ENCODE assay signal across 9 mouse cellular contexts in the genomic region with DNA sequence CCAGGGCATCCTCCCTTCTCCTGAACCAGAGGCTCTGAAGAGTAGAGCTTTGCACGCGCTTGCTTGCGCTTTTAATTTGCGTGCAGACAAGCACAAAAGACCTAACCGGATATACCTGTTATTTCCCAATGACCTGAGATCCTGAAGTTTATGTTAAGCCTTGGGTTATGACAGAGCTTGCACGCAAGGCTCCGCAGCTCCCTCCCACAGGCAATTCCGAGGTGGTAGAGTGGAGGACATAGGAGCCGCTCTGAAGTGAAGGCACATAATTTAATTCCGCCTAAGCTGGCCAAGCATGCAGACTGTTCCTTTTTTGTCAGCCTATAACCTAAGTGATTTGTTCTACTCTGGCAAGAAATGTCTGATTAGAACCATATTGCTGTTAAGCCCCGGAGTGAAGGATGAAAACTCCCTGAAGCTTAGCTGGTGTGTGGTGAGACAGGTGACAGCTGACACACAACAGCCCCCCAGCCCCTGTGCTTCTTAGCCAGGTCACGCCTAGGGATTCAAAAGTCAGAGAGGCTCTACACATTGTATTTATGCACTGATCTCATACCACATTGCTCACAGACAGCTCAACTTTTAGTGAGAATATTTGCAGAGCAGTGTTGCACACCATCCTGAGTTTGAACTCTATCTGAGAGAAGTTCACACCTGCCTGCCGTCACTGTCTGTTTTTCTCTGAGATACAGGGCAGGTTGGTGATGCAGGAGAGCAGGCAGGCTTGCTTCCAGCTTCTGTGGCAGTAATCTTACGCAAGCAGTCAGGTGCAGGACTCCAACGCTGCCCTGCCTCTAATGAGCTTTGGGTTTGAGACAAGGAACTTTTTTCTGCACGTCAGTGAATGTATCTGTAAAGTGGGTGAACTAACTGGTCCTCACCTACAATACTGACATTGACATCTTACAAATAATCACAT. TPM values are rescaled to one million over a fixed set of nuclear protein-coding genes. Genes with fewer than 3 reads are reported as not detected.
DNase-seq lines count a peak whose midpoint lies in the region; ATAC-seq and TF ChIP-seq lines count a peak whose summit lies in the region.
"Had no signal": no experiment of that assay in that cellular context is flagged by ENCODE, and none has a peak within 500 bp of the region (broad histone marks: within the 10 kb centered on the region; RNA-seq: fewer than 3 reads in every experiment).

No protein-coding gene starts in this region.

- 51% methylated on average over 16 of the region's 16 CpGs for WGBS in hindbrain, embryonic 12.5 days
- 46% methylated on average over 16 of the region's 16 CpGs for WGBS in hindbrain, embryonic 10.5 days
- 11% methylated on average over 16 of the region's 16 CpGs for WGBS in limb, embryonic 10.5 days
- 53% methylated on average over 16 of the region's 16 CpGs for WGBS in neural tube, embryonic 12.5 days

- no peak overlapping the region for H3K9ac ChIP-seq in hindbrain, embryonic 12.5 days
- H3K9ac ChIP-seq in neural tube, embryonic 12.5 days: no peak overlapping the region

- peaks cover 13% of the 10 kb centered on the region; the same call in 1 of the 2 replicates for H3K4me1 ChIP-seq in hindbrain, embryonic 12.5 days
- H3K4me1 ChIP-seq in hindbrain, embryonic 10.5 days (replicated peaks): peaks cover 24% of the 10 kb centered on the region
- peaks cover 7% of the 10 kb centered on the region for H3K4me1 ChIP-seq in embryonic fibroblast, embryonic 13.5 days (ENCODE audit: control insufficient read depth, insufficient read depth, low read length)
- peaks cover 66% of the 10 kb centered on the region for H3K4me1 ChIP-seq in limb, embryonic 10.5 days
- no peaks in the 10 kb centered on the region for H3K4me1 ChIP-seq in neural tube, embryonic 12.5 days

- H3K27me3 ChIP-seq in hindbrain, embryonic 12.5 days: peaks cover 9% of the 10 kb centered on the region; the same call in 1 of the 2 replicates
- peaks cover 27% of the 10 kb centered on the region for H3K27me3 ChIP-seq in hindbrain, embryonic 10.5 days (ENCODE audit: insufficient read depth, poor library complexity, severe bottlenecking)
- peaks cover 11% of the 10 kb centered on the region; the same call in 1 of the 2 replicates for H3K27me3 ChIP-seq in limb, embryonic 10.5 days (ENCODE audit: low read depth, poor library complexity, severe bottlenecking)
- 0 out of 2 replicates have a peak, but pooled peaks cover 4% of the 10 kb centered on the region for H3K27me3 ChIP-seq in neural tube, embryonic 12.5 days (replicated peaks)

- DNase-seq in hindbrain, embryonic 10.5 days (ENCODE audit: low spot score): no peak
- peak; percentile 78 for DNase-seq in limb, embryonic 10.5 days (ENCODE audit: low spot score)
- DNase-seq in right cerebral cortex, adult 2 months (ENCODE audit: low spot score in 2 of 2): no peak
- DNase-seq in cerebellum, postnatal 36 days: no peak
- no peak for DNase-seq in natural killer cell, adult 2 months (ENCODE audit: low spot score in 2 of 2)
- DNase-seq: adrenal gland, postnatal 10 days had no signal

- H3K4me3 ChIP-seq in hindbrain, embryonic 12.5 days: no peak overlapping the region
- no peak overlapping the region for H3K4me3 ChIP-seq in hindbrain, embryonic 10.5 days
- H3K4me3 ChIP-seq in embryonic fibroblast, embryonic 13.5 days (ENCODE audit: insufficient read depth, low read length): no peak overlapping the region
- H3K4me3 ChIP-seq in limb, embryonic 10.5 days: peak overlapping the region; percentile 39
- H3K4me3 ChIP-seq in neural tube, embryonic 12.5 days: no peak overlapping the region

- TF ChIP-seq POLR2A in embryonic fibroblast, embryonic 13.5 days (IDR thresholded peaks at IDR 0.05; ENCODE audit: low read depth, low read length): no peak; the same call in 1 of the 2 replicates

- no peak overlapping the region for H3K27ac ChIP-seq in hindbrain, embryonic 12.5 days
- H3K27ac ChIP-seq in hindbrain, embryonic 10.5 days: no peak overlapping the region
- peak overlapping the region; percentile 70 for H3K27ac ChIP-seq in embryonic fibroblast, embryonic 13.5 days (ENCODE audit: insufficient read depth, low read length)
- H3K27ac ChIP-seq in limb, embryonic 10.5 days: peak overlapping the region; percentile 75
- H3K27ac ChIP-seq in neural tube, embryonic 12.5 days: no peak overlapping the region

- H3K9me3 ChIP-seq in hindbrain, embryonic 12.5 days (replicated peaks): no peaks in the 10 kb centered on the region
- no peaks in the 10 kb centered on the region for H3K9me3 ChIP-seq in hindbrain, embryonic 10.5 days
- H3K9me3 ChIP-seq in limb, embryonic 10.5 days (replicated peaks): no peaks in the 10 kb centered on the region
- no peaks in the 10 kb centered on the region for H3K9me3 ChIP-seq in neural tube, embryonic 12.5 days

- ATAC-seq in hindbrain, embryonic 12.5 days (ENCODE audit: low FRiP score): no peak
- no peak for ATAC-seq in neural tube, embryonic 12.5 days (ENCODE audit: low FRiP score, low read depth)

- H3K4me2 ChIP-seq in hindbrain, embryonic 12.5 days (replicated peaks): peak overlapping the region; percentile 34
- 0 out of 2 replicates have a peak overlapping the region, but pooled peaks have one; percentile 23 for H3K4me2 ChIP-seq in neural tube, embryonic 12.5 days (replicated peaks)

- H3K36me3 ChIP-seq in hindbrain, embryonic 12.5 days: no peaks in the 10 kb centered on the region
- H3K36me3 ChIP-seq in hindbrain, embryonic 10.5 days: no peaks in the 10 kb centered on the region
- H3K36me3 ChIP-seq in limb, embryonic 10.5 days: no peaks in the 10 kb centered on the region
- H3K36me3 ChIP-seq in neural tube, embryonic 12.5 days: no peaks in the 10 kb centered on the region

- TF ChIP-seq CTCF in embryonic fibroblast, embryonic 13.5 days (IDR thresholded peaks at IDR 0.05; ENCODE audit: borderline replicate concordance, insufficient read depth, low read length): no peak

RNA-seq across cellular contexts. Expression of gene Cyp1b1, which starts 14.0 kb away (rescaled TPM):
- 7.6 and 9.1 TPM in 2 replicates for polyA plus RNA-seq in hindbrain, embryonic 12.5 days (2016; fragmentation: Nextera tagmentation; extraction: Ambion mirVana)
- polyA plus RNA-seq in hindbrain, embryonic 10.5 days (2016; fragmentation: Nextera tagmentation; extraction: Ambion mirVana): 1.9 and 3.0 TPM in 2 replicates
- 527 and 533 TPM in 2 replicates for polyA plus RNA-seq in embryonic fibroblast, embryonic 13.5 days (2011; ENCODE audit: insufficient read length, low read depth, missing spikeins)
- polyA plus RNA-seq in limb, embryonic 10.5 days (2016; fragmentation: Nextera tagmentation; extraction: Ambion mirVana): 5.0 and 7.5 TPM in 2 replicates
- polyA plus RNA-seq in neural tube, embryonic 12.5 days (2016; fragmentation: Nextera tagmentation; extraction: Ambion mirVana): 8.8 and 10.0 TPM in 2 replicates

Comparison
In these comparisons a context has a peak if more than half of its experiments do, and no peak if none do; other contexts are left out.
1. H3K27ac ChIP-seq: peak in embryonic fibroblast, embryonic 13.5 days (single experiment) and limb, embryonic 10.5 days (single experiment); none in hindbrain, embryonic 12.5 days (single experiment), hindbrain, embryonic 10.5 days (single experiment) and neural tube, embryonic 12.5 days (single experiment).
2. RNA of gene Cyp1b1, which starts 14.0 kb away (polyA plus RNA-seq): 527 to 533 TPM in embryonic fibroblast, embryonic 13.5 days; 8.8 to 10.0 TPM in neural tube, embryonic 12.5 days, 7.6 to 9.1 TPM in hindbrain, embryonic 12.5 days, 5.0 to 7.5 TPM in limb, embryonic 10.5 days and 1.9 to 3.0 TPM in hindbrain, embryonic 10.5 days; every median in the first group is over 10 times any median in the second.